Mouse (Mus musculus) limb, embryonic 11.5 days (tissue): ENCODE measurements around the gene Pik3r1. TPM values are rescaled to one million over a fixed set of nuclear protein-coding genes. Genes with fewer than 3 reads are reported as not detected.

Source experiments
- ATAC-seq: fragments of 200-750 bp; cut with Nextera tagmentation; 2 replicates; pipeline ENCODE4 v1.8.0; 2017; ENCODE audit warnings: low read depth; ENCODE audit not compliant: insufficient number of reproducible peaks, low FRiP score, low TSS enrichment
- DNase-seq: peaks from one replicate; pipeline ENCODE4 v3.0.0-alpha.2; 2015; ENCODE audit warnings: low spot score
- H3K27ac ChIP-seq: fragments of 300-500 bp; sonication (generic); replicated peaks from 2 replicates; pipeline ENCODE4 v1.5.1; 2014; ENCODE audit warnings: low read depth, mild to moderate bottlenecking, low read length
- H3K27me3 ChIP-seq: fragments of 300-500 bp; sonication (generic); 2 replicates; pipeline ENCODE4 v1.6.1; 2014; ENCODE audit warnings: mild to moderate bottlenecking, low read length, mixed read lengths; ENCODE audit not compliant: control insufficient read depth, insufficient read depth
- H3K36me3 ChIP-seq: fragments of 300-500 bp; sonication (generic); 2 replicates; pipeline ENCODE4 v1.6.1; 2014; ENCODE audit warnings: mild to moderate bottlenecking, low read length, moderate library complexity, mixed read lengths; ENCODE audit not compliant: control insufficient read depth, insufficient read depth
- H3K4me1 ChIP-seq: fragments of 300-500 bp; sonication (generic); 2 replicates; pipeline ENCODE4 v1.6.1; 2014; ENCODE audit warnings: low read length, mixed read lengths; ENCODE audit not compliant: control insufficient read depth, insufficient read depth
- H3K4me2 ChIP-seq: fragments of 300-500 bp; sonication (generic); 2 replicates; pipeline ENCODE4 v1.6.1; 2014; ENCODE audit warnings: low read depth, mild to moderate bottlenecking, moderate library complexity; ENCODE audit not compliant: severe bottlenecking
- H3K4me3 ChIP-seq: fragments of 300-500 bp; sonication (generic); 2 replicates; pipeline ENCODE4 v1.5.1; 2014; ENCODE audit warnings: low read depth, low read length
- H3K9ac ChIP-seq: fragments of 300-500 bp; sonication (generic); 2 replicates; pipeline ENCODE4 v1.6.1; 2014; ENCODE audit warnings: mild to moderate bottlenecking, low read length
- H3K9me3 ChIP-seq: fragments of 300-500 bp; sonication (generic); 2 replicates; pipeline ENCODE4 v1.6.1; 2016; ENCODE audit warnings: low read length; ENCODE audit not compliant: control insufficient read depth
- WGBS: fragments of 180-500 bp; shearing (Covaris S2); extraction: QIAGEN DNeasy Blood & Tissue Kit; methylation state at CpG from one replicate; pipeline ENCODE4 v1.1.7; 2014; 5-methylcytosine and 5-hydroxymethylcytosine counted together
- polyA plus RNA-seq: library from polyadenylated mRNA; unstranded; fragments of >200 nt; fragmentation: Nextera tagmentation; extraction: Ambion mirVana; gene quantifications from 2 replicates; pipeline ENCODE4 v1.2.1, GENCODE M21; 2014

The Pik3r1 gene
- polyA plus RNA-seq, 1 experiment from 2014 or later, result 14.6 TPM

DNA sequence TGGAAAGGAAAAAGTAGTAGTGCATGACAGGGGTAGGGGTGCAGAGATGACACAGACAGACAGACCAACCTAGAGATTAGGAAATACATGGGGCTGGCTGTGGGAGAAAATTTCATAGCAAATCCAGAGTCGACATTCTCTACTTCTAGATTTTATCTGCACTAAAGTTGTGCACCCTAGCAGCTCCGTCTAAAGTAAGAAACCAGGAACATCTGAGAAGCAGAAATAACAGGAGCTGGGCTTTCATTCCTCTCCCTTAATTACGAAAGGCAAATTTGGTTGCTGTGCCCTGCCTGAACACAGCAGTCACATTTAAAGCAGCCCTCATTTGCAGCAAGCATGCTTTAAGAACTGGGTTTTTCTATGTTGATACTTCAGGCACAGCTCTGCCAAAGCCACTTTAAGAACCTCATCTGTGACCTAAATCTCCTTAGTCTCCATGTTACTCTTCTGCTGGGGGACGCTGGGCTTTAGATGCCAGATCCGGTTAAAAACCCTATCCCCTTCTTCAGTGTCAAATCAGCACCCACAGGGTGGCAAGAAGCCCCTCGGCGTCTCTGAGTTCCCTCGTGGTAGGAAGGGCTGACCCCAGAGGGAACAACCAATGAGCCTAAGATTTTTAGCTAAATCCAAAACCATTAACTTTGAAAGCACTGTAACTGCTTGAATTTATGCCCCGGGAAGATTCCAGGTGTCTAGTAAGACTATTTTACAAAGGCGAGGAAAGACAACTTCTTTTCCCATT lies 76.9 kb downstream of the Pik3r1 start:
- H3K4me3 ChIP-seq, result no peak overlapping the region
- ATAC-seq (no peak), DNase-seq (peak; percentile 6)
- H3K4me1 ChIP-seq, result peaks cover 8% of the 10 kb centered on the region
- peaks cover 2% of the 10 kb centered on the region; the same call in 1 of the 2 replicates for H3K36me3 ChIP-seq
- no peak overlapping the region for H3K27ac ChIP-seq
- H3K27me3 ChIP-seq, result 0 out of 2 replicates have a peak, but pooled peaks cover 4% of the 10 kb centered on the region
- no peak overlapping the region for H3K9ac ChIP-seq
- WGBS, result 59% methylated on average over 10 of the region's 10 CpGs
- H3K9me3 ChIP-seq, result no peaks in the 10 kb centered on the region
- H3K4me2 ChIP-seq, result no peak overlapping the region

DNA sequence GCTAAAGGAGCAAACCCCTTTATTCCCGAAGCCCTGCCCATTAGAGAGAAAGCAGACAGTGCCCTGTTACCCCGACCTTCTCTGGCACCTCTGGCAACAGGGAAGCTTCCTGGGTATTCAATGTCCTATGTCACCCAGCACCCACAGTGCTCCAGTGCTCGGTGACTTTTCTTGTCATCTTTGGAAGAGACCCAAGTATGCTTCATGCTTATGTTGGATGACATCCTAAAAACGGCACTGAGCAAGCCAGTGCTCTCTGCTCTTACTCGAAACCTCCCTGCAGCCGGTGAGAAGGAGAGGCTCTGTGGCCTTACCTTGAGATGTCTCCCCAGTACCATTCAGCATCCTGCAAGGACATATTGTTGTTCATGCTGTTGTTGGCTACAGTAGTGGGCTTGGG lies 77.8 kb downstream of the Pik3r1 start:
- Histone ChIP-seq H3K4me2 (no peak overlapping the region), H3K36me3 (peaks cover 2% of the 10 kb centered on the region; the same call in 1 of the 2 replicates), H3K9ac (no peak overlapping the region), H3K9me3 (no peaks in the 10 kb centered on the region), H3K27ac (no peak overlapping the region), H3K27me3 (0 out of 2 replicates have a peak, but pooled peaks cover 4% of the 10 kb centered on the region), H3K4me3 (no peak overlapping the region), H3K4me1 (peaks cover 6% of the 10 kb centered on the region)
- WGBS, result 89% methylated on average over 6 of the region's 6 CpGs
- ATAC-seq, result no peak
- DNase-seq, result peak; percentile 14

DNA sequence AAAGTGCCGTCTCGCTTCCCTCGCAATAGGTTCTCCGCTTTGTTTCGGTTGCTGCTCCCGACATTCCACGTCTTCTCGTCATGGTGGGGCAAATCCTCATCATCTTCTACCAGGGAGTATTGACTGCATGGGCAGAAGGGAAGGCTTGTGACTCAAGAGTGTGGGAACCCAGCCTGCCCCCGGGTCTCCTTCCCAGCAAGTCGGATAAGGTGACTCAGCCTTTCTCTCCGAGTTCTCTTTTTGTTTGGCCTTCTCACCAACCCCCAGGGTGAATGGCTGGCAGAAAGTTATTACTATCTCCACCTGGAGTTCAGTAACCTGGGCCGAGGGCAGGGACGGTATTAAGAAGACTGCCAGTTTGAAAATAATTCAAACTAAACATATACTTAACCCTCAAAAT lies 81.8 kb downstream of the Pik3r1 start:
- H3K4me3 ChIP-seq, result no peak overlapping the region
- no peaks in the 10 kb centered on the region for H3K4me1 ChIP-seq
- no peak overlapping the region for H3K9ac ChIP-seq
- WGBS, result 92% methylated on average over 13 of the region's 13 CpGs
- H3K9me3 ChIP-seq, result no peaks in the 10 kb centered on the region
- H3K27me3 ChIP-seq, result no peaks in the 10 kb centered on the region
- no peak overlapping the region for H3K27ac ChIP-seq
- H3K4me2 ChIP-seq, result no peak overlapping the region
- DNase-seq, result no peak
- ATAC-seq, result no peak
- H3K36me3 ChIP-seq, result peaks cover 2% of the 10 kb centered on the region; the same call in 1 of the 2 replicates

DNA sequence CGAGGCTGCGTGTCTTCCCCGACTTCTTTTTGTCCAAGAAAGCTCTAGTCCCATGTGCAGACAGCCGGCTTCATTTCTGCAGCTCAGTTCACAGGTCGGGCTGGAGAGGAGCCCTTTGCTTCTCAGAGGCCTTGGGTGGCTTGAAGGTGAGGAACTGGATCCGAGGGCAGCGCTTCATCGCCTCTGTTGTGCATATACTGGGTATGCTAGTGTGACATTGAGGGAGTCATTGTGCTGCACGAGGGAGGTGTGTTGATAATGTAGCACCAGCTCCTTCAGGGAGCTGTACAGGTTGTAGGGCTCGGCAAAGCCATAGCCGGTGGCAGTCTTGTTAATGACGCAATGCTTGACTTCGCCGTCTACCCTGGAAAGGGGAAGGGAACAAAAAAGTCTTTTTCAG lies 83.3 kb downstream of the Pik3r1 start:
- no peaks in the 10 kb centered on the region for H3K9me3 ChIP-seq
- no peak overlapping the region for H3K4me3 ChIP-seq
- no peak overlapping the region for H3K27ac ChIP-seq
- 92% methylated on average over 14 of the region's 14 CpGs for WGBS
- H3K36me3 ChIP-seq, result peaks cover 2% of the 10 kb centered on the region; the same call in 1 of the 2 replicates
- no peak overlapping the region for H3K4me2 ChIP-seq
- H3K4me1 ChIP-seq, result no peaks in the 10 kb centered on the region
- H3K9ac ChIP-seq, result no peak overlapping the region
- H3K27me3 ChIP-seq, result no peaks in the 10 kb centered on the region
- DNase-seq (no peak), ATAC-seq (no peak)

DNA sequence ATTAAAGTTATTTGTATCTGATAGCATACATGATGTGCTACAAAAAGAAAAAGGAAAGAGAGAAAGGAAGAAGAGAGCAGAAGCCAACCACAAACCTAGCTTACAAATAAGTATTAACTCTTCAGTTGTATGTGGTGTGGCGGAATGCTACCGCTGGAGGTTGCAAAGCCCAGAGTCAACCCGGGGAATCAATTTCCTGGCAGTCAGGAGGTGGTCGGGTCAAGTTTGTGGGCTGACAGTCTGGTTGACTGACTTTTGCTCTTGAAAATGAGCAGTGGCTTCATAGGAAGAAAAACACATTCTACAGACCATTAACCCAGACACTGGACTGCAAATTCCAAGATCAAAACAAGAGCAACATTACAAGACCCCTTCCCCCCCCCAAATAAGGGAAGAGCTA lies 85.6 kb downstream of the Pik3r1 start:
- Histone ChIP-seq H3K36me3 (no peaks in the 10 kb centered on the region), H3K9me3 (no peaks in the 10 kb centered on the region), H3K27me3 (no peaks in the 10 kb centered on the region), H3K4me1 (no peaks in the 10 kb centered on the region), H3K9ac (no peak overlapping the region), H3K4me2 (no peak overlapping the region), H3K27ac (no peak overlapping the region), H3K4me3 (no peak overlapping the region)
- ATAC-seq, result no peak
- 71% methylated on average over 4 of the region's 4 CpGs for WGBS
- no peak for DNase-seq

DNA sequence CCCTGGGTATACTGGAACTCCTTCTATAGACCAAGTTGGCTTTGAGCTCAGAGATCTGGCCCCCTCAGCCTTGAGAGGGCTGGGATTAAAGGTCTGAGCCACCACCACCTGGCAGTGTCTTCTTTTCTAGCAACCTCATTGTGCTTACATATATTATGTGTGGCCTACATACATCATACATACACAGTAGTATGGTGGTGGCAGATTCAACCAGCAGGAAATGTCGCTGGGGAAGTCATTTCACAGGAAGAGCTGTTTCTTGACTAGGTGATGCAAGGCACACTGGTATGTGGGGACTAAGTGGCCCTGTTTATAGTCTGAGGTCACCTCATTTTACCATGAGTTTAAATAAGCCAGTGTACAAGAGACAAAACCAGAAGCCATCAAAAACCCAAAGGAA lies 87.9 kb downstream of the Pik3r1 start:
- H3K27me3 ChIP-seq, result no peaks in the 10 kb centered on the region
- no peaks in the 10 kb centered on the region for H3K9me3 ChIP-seq
- no peaks in the 10 kb centered on the region for H3K4me1 ChIP-seq
- H3K9ac ChIP-seq, result no peak overlapping the region
- H3K27ac ChIP-seq, result no peak overlapping the region
- ATAC-seq (no peak), DNase-seq (no peak)
- no peaks in the 10 kb centered on the region for H3K36me3 ChIP-seq
- H3K4me2 ChIP-seq, result no peak overlapping the region
- WGBS, result 85% methylated on average over 1 of the region's 1 CpGs
- H3K4me3 ChIP-seq, result no peak overlapping the region

DNA sequence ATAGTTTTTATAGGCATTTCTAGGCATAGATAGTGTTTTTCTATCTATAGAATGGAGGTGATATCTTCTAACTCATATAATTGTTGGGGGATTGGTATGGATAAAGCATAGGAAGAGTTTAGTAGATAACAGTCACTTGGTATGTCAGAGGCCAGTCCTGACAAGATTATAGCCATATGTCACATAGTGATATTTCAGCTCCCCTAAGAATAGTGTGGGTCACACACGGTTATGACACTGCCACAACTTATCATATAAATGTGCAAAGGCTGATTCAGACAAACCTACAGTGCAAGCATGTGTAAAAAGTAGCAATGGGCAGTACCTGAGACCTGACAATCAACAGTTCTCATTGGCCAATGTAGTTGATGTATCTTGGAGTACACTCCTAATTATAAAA lies 89.0 kb downstream of the Pik3r1 start:
- Histone ChIP-seq H3K9ac (no peak overlapping the region), H3K9me3 (no peaks in the 10 kb centered on the region), H3K4me1 (no peaks in the 10 kb centered on the region), H3K4me2 (no peak overlapping the region), H3K36me3 (no peaks in the 10 kb centered on the region), H3K27ac (no peak overlapping the region), H3K4me3 (no peak overlapping the region), H3K27me3 (no peaks in the 10 kb centered on the region)
- DNase-seq (no peak), ATAC-seq (no peak)
- WGBS, result 91% methylated on average over 1 of the region's 1 CpGs

DNA sequence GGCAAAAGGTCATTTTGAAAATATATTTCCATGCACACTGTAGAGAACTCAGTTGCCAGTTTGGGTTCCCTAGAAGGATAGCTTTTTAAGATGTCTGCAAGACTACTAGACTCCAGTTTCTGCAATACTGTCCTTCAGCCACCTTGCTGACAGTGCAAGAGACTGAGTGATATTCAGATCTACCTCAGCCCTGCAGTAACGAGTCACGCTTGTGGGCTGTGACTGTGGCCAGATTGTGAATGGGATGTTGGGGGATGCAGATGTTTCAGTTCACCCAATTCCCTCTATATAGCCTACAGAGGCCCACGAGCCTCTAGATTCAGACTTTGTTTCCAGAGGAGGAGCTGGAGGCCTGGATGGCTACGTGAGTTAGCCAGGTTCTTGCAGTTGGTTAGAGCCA lies 90.0 kb downstream of the Pik3r1 start:
- Histone ChIP-seq H3K27ac (no peak overlapping the region), H3K4me1 (no peaks in the 10 kb centered on the region), H3K36me3 (no peaks in the 10 kb centered on the region), H3K27me3 (no peaks in the 10 kb centered on the region), H3K4me2 (no peak overlapping the region), H3K9ac (no peak overlapping the region), H3K4me3 (no peak overlapping the region), H3K9me3 (no peaks in the 10 kb centered on the region)
- no peak for ATAC-seq
- 90% methylated on average over 4 of the region's 4 CpGs for WGBS
- no peak for DNase-seq

DNA sequence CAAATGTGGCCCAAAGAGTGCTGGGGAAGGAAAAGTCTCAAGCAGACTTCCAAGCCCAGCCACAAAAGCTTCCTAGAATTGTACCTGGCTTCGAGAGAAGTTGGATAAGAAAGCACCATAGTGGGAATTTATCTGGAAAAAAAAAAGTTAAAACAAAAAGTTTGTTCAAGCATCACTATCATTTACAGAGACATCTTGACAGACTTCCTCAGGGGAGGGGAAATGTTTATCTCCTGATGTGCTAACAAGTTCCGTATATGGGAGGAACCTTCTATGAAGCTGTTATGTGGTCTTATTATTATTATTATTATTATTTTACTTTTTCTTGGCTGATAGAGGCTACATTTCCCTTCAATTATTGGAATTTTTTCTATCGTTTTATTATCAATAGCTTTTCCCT lies 94.1 kb downstream of the Pik3r1 start:
- 83% methylated on average over 3 of the region's 3 CpGs for WGBS
- no peaks in the 10 kb centered on the region for H3K36me3 ChIP-seq
- DNase-seq (no peak), ATAC-seq (no peak)
- H3K9ac ChIP-seq, result no peak overlapping the region
- H3K27ac ChIP-seq, result no peak overlapping the region
- H3K4me2 ChIP-seq, result no peak overlapping the region
- no peak overlapping the region for H3K4me3 ChIP-seq
- no peaks in the 10 kb centered on the region for H3K4me1 ChIP-seq
- no peaks in the 10 kb centered on the region for H3K27me3 ChIP-seq
- no peaks in the 10 kb centered on the region for H3K9me3 ChIP-seq
